Mouse (Mus musculus): ENCODE measurements around the gene Dnajc8. TPM values are rescaled to one million over a fixed set of nuclear protein-coding genes. Genes with fewer than 3 reads are reported as not detected.

Dnajc8 gene
- polyA plus RNA-seq, 1 experiment from 2014 or later = 177 TPM

- H3K27ac ChIP-seq = no peak overlapping the region
- no peaks in the 10 kb centered on the region for H3K9me3 ChIP-seq
- H3K4me3 ChIP-seq = no peak overlapping the region
- H3K9ac ChIP-seq = no peak overlapping the region
- H3K36me3 ChIP-seq = no peaks in the 10 kb centered on the region
- no peak for ATAC-seq (ENCODE audit: insufficient number of reproducible peaks, insufficient read depth, low FRiP score, low TSS enrichment, low read depth)
- no peak overlapping the region for H3K4me2 ChIP-seq
- peaks cover 15% of the 10 kb centered on the region for H3K4me1 ChIP-seq
- 62% methylated on average over 6 of the region's 6 CpGs for WGBS
- H3K27me3 ChIP-seq = no peaks in the 10 kb centered on the region
Measured at GRCm38 (mm10) chr4:132505034-132505738, 30.2 kb upstream of the Dnajc8 start.

GRCm38 (mm10) chr4:132505800-132506199, 29.6 kb upstream of the Dnajc8 start:
- 40% methylated on average over 10 of the region's 10 CpGs for WGBS
- ATAC-seq (ENCODE audit: insufficient number of reproducible peaks, insufficient read depth, low FRiP score, low TSS enrichment, low read depth) = no peak
- H3K9ac ChIP-seq = no peak overlapping the region

GRCm38 (mm10) chr4:132506250-132506649, 29.1 kb upstream of the Dnajc8 start:
- H3K9ac ChIP-seq = no peak overlapping the region
- H3K27me3 ChIP-seq = no peaks in the 10 kb centered on the region
- H3K4me3 ChIP-seq = no peak overlapping the region
- H3K4me1 ChIP-seq = peaks cover 19% of the 10 kb centered on the region
- no peak overlapping the region for H3K27ac ChIP-seq
- no peak overlapping the region for H3K4me2 ChIP-seq
- no peaks in the 10 kb centered on the region for H3K36me3 ChIP-seq
- ATAC-seq (ENCODE audit: insufficient number of reproducible peaks, insufficient read depth, low FRiP score, low TSS enrichment, low read depth) = no peak
- 80% methylated on average over 6 of the region's 6 CpGs for WGBS
- no peaks in the 10 kb centered on the region for H3K9me3 ChIP-seq

More at GRCm38 (mm10) chr4:132505800-132506199, 29.6 kb upstream of the Dnajc8 start:
- Histone ChIP-seq H3K4me2 (no peak overlapping the region), H3K36me3 (no peaks in the 10 kb centered on the region), H3K4me3 (no peak overlapping the region), H3K27me3 (no peaks in the 10 kb centered on the region), H3K27ac (no peak overlapping the region), H3K4me1 (peaks cover 18% of the 10 kb centered on the region), H3K9me3 (no peaks in the 10 kb centered on the region)

- no peak for ATAC-seq (ENCODE audit: insufficient number of reproducible peaks, insufficient read depth, low FRiP score, low TSS enrichment, low read depth)
- H3K9me3 ChIP-seq = no peaks in the 10 kb centered on the region
- H3K9ac ChIP-seq = no peak overlapping the region
- no peak overlapping the region for H3K4me2 ChIP-seq
- no peak overlapping the region for H3K27ac ChIP-seq
- WGBS = 33% methylated on average over 2 of the region's 2 CpGs
- no peaks in the 10 kb centered on the region for H3K36me3 ChIP-seq
- H3K4me3 ChIP-seq = no peak overlapping the region
- peaks cover 19% of the 10 kb centered on the region for H3K4me1 ChIP-seq
- H3K27me3 ChIP-seq = no peaks in the 10 kb centered on the region
Measured at GRCm38 (mm10) chr4:132507210-132507609, 28.1 kb upstream of the Dnajc8 start.

- H3K4me1 ChIP-seq = peaks cover 29% of the 10 kb centered on the region
- H3K4me2 ChIP-seq = peak overlapping the region; percentile 87
- ATAC-seq (ENCODE audit: insufficient number of reproducible peaks, insufficient read depth, low FRiP score, low TSS enrichment, low read depth) = peak; percentile 78
- no peaks in the 10 kb centered on the region for H3K9me3 ChIP-seq
- H3K27me3 ChIP-seq = no peaks in the 10 kb centered on the region
- WGBS = 0% methylated on average over 51 of the region's 52 CpGs
- H3K27ac ChIP-seq = peak overlapping the region; percentile 79
- no peaks in the 10 kb centered on the region for H3K36me3 ChIP-seq
- peak overlapping the region; percentile 77 for H3K9ac ChIP-seq
- H3K4me3 ChIP-seq = peak overlapping the region; percentile 84
Measured at GRCm38 (mm10) chr4:132509621-132510296, 25.6 kb upstream of the Dnajc8 start.

- WGBS = under 1% methylated on average over 32 of the region's 32 CpGs
- no peaks in the 10 kb centered on the region for H3K27me3 ChIP-seq
- peak within 1 kb of the TSS; percentile 84 for H3K4me3 ChIP-seq
- H3K27ac ChIP-seq = peak within 1 kb of the TSS; percentile 79
- ATAC-seq (ENCODE audit: insufficient number of reproducible peaks, insufficient read depth, low FRiP score, low TSS enrichment, low read depth) = peak; percentile 87
- H3K4me2 ChIP-seq = peak within 1 kb of the TSS; percentile 87
- H3K9me3 ChIP-seq = no peaks in the 10 kb centered on the region
- no peaks in the 10 kb centered on the region for H3K36me3 ChIP-seq
- H3K9ac ChIP-seq = peak within 1 kb of the TSS; percentile 77
- peaks cover 29% of the 10 kb centered on the region for H3K4me1 ChIP-seq
Measured at GRCm38 (mm10) chr4:132510352-132510798, 25.0 kb upstream of the Dnajc8 start, which contains the start of gene Sesn2. Gene Sesn2, minus strand, starts transcription at chr4:132510501.

- peaks cover 28% of the 10 kb centered on the region for H3K4me1 ChIP-seq
- no peaks in the 10 kb centered on the region for H3K27me3 ChIP-seq
- 75% methylated on average over 3 of the region's 3 CpGs for WGBS
- ATAC-seq (ENCODE audit: insufficient number of reproducible peaks, insufficient read depth, low FRiP score, low TSS enrichment, low read depth) = no peak
- no peak overlapping the region for H3K4me2 ChIP-seq
- H3K9me3 ChIP-seq = no peaks in the 10 kb centered on the region
- H3K36me3 ChIP-seq = no peaks in the 10 kb centered on the region
- no peak overlapping the region for H3K9ac ChIP-seq
- H3K4me3 ChIP-seq = no peak overlapping the region
- no peak overlapping the region for H3K27ac ChIP-seq
Measured at GRCm38 (mm10) chr4:132512080-132512479, 23.3 kb upstream of the Dnajc8 start.

GRCm38 (mm10) chr4:132513395-132514273, 21.7 kb upstream of the Dnajc8 start:
- H3K27me3 ChIP-seq = no peaks in the 10 kb centered on the region
- 31% methylated on average over 14 of the region's 14 CpGs for WGBS

GRCm38 (mm10) chr4:132514555-132515135, 20.7 kb upstream of the Dnajc8 start:
- Histone ChIP-seq H3K27me3 (no peaks in the 10 kb centered on the region), H3K9ac (peak overlapping the region; percentile 65), H3K36me3 (no peaks in the 10 kb centered on the region), H3K27ac (peak overlapping the region; percentile 86), H3K4me3 (peak overlapping the region; percentile 51), H3K9me3 (no peaks in the 10 kb centered on the region), H3K4me2 (peak overlapping the region; percentile 90), H3K4me1 (peaks cover 14% of the 10 kb centered on the region)
- ATAC-seq (ENCODE audit: insufficient number of reproducible peaks, insufficient read depth, low FRiP score, low TSS enrichment, low read depth) = no peak
- under 1% methylated on average over 21 of the region's 21 CpGs for WGBS

More at GRCm38 (mm10) chr4:132513395-132514273, 21.7 kb upstream of the Dnajc8 start:
- no peaks in the 10 kb centered on the region for H3K9me3 ChIP-seq
- peak overlapping the region; percentile 90 for H3K4me2 ChIP-seq
- H3K4me3 ChIP-seq = no peak overlapping the region; the same call in 1 of the 2 replicates
- H3K27ac ChIP-seq = no peak overlapping the region
- no peak for ATAC-seq (ENCODE audit: insufficient number of reproducible peaks, insufficient read depth, low FRiP score, low TSS enrichment, low read depth)
- no peak overlapping the region for H3K9ac ChIP-seq
- peaks cover 18% of the 10 kb centered on the region for H3K4me1 ChIP-seq
- no peaks in the 10 kb centered on the region for H3K36me3 ChIP-seq

- Histone ChIP-seq H3K27me3 (no peaks in the 10 kb centered on the region), H3K36me3 (no peaks in the 10 kb centered on the region), H3K9ac (peak overlapping the region; percentile 65), H3K4me3 (peak overlapping the region; percentile 51), H3K4me1 (peaks cover 13% of the 10 kb centered on the region), H3K27ac (peak overlapping the region; percentile 86), H3K9me3 (no peaks in the 10 kb centered on the region), H3K4me2 (peak overlapping the region; percentile 90)
- peak; percentile 96 for ATAC-seq (ENCODE audit: insufficient number of reproducible peaks, insufficient read depth, low FRiP score, low TSS enrichment, low read depth)
- 20% methylated on average over 22 of the region's 22 CpGs for WGBS
Measured at GRCm38 (mm10) chr4:132515369-132516155, 19.8 kb upstream of the Dnajc8 start.

Data from embryonic facial prominence, embryonic 13.5 days (tissue).